Mouse (Mus musculus) splenic B cell, adult 2 months (primary cell): ENCODE measurements around the gene Gm9611.
"Not testable (repeated sequence)": the region's sequence is repeated elsewhere in the genome, so short reads cannot be mapped to it uniquely, and the experiment has no call there.

Experiments used
- DNase-seq: peaks from one replicate; pipeline ENCODE4 v3.0.0-alpha.2; 2011; ENCODE audit warnings: low read depth, low spot score
- H3K27me3 ChIP-seq: 2 replicates; pipeline ENCODE4 v1.6.1; 2012; ENCODE audit warnings: mild to moderate bottlenecking, low read length, moderate library complexity, mixed read lengths; ENCODE audit not compliant: control insufficient read depth, poor library complexity, insufficient read depth, severe bottlenecking
- H3K36me3 ChIP-seq: 2 replicates; pipeline ENCODE4 v1.6.1; 2012; ENCODE audit warnings: mild to moderate bottlenecking, low read length, moderate library complexity, mixed read lengths; ENCODE audit not compliant: control insufficient read depth, poor library complexity, insufficient read depth, severe bottlenecking

The Gm9611 gene

DNA sequence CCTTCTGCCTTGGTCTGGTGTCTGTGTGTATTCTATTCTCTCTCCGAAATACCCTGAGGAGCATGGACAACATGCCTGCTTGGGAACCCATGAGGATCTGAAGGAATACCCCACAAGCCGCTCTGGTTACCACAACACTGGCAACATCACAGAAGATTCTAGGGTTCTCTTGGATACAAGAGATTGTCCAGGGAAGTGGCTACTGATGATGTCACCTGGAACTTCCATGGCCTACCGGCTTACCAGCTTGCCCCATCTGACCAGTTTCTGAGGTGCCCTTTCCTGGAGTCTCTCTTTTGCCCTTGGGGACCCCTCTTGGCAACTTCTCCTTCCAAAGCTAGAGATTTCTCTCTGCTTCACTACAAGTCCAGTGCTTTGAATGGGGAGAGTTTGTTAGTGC is at the start of gene Gm9611:
Gene Gm9611, minus strand, starts transcription at position 101 of the 400 bp plus-strand sequence.
- H3K27me3 ChIP-seq, DNase-seq, H3K36me3 ChIP-seq: not testable (repeated sequence)

DNA sequence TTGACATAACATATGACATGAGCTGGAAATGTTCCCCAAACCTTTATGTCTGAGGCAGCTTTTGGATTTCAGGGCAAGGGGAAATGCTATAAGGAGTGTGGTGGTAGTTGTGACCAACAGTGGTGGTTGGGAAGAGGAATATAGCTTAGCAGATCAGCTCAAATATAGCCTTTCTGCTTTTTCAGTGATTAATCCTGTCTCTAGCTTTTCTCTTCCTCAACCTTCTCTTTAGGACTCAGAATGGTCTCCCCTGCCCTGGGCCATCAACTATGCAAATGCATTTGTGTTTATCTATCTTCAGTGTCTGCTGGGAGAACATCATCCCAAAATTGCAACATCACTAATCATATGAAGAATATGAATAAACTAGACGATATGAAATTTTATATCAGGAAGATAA is 12.8 kb upstream of the Gm9611 start, which contains the start of gene Gm7995:
Gene Gm7995, plus strand, starts transcription at position 301 of the 400 bp plus-strand sequence.
- not testable (repeated sequence) for H3K27me3 ChIP-seq, DNase-seq, H3K36me3 ChIP-seq

DNA sequence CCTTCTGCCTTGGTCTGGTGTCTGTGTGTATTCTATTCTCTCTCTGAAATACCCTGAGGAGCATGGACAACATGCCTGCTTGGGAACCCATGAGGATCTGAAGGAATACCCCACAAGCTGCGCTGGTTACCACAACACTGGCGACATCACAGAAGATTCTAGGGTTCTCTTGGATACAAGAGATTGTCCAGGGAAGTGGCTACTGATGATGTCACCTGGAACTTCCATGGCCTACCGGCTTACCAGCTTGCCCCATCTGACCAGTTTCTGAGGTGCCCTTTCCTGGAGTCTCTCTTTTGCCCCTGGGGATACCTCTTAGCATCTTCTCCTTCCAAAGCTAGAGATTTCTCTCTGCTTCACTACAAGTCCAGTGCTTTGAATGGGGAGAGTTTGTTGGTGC is 37.2 kb downstream of the Gm9611 start, which contains the start of gene Gm17026:
Gene Gm17026, minus strand, starts transcription at position 101 of the 400 bp plus-strand sequence.
- not testable (repeated sequence) for H3K36me3 ChIP-seq

More for the DNA sequence above, 37.2 kb downstream of the Gm9611 start, which contains the start of gene Gm17026:
- DNase-seq, H3K27me3 ChIP-seq: not testable (repeated sequence)
